Mouse (Mus musculus): ENCODE results near the gene Platr17.
A peak's percentile ranks its signal among the peaks of the same experiment; 100 is the strongest.
"Not testable (repeated sequence)": the region's sequence is repeated elsewhere in the genome, so short reads cannot be mapped to it uniquely, and the experiment has no call there.

The Platr17 gene

GRCm38 (mm10) chr17:33903911-33904651 is 854 bp upstream of the Platr17 start:
- not testable (repeated sequence) for DNase-seq

DNA sequence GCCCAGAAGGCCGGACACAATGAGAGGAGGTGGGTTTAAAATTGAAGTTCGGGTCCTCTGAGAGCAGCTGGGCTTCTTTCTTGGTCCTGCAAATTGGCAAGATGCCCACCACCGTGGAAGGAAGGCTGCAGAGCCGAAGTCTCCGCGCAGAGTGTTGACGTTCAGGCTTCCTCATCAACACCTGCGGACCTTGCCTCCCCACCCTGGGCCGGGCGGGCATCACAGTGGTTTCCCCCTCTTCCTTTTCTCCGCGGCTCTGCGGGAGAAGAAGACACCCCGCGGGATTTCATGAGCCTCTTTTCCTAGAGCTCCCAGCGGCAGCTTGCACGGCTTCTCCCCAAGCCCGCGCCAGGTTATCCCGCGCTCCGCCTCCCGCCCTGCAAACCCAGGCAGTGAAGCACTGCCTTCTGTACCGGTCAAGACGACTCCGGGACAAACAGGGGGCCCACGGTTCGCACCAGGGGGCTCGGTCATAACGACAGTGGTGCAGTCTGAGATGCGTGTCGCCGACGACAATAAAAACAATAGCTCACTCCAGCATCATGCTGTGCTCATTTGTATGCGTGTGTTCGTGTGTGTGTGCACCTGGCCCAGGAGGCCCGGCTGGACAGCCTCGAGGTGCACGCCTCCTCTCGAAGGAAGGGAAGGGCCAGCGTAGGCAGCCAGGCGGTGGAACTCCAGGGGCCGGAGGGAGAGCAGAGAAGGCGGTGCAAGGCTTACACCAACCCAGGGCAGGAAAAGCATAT is 3.6 kb downstream of the Platr17 start:
- peak in 1 of 2 experiments; percentile 53 for DNase-seq

- peak; percentile 98 to 99 for DNase-seq
Observed at GRCm38 (mm10) chr17:33909077-33909868, 4.3 kb downstream of the Platr17 start, which contains the start of gene Daxx. Gene Daxx, plus strand, starts transcription at chr17:33909414.

GRCm38 (mm10) chr17:33909869-33910250 is 4.9 kb downstream of the Platr17 start:
- no peak for DNase-seq

DNA sequence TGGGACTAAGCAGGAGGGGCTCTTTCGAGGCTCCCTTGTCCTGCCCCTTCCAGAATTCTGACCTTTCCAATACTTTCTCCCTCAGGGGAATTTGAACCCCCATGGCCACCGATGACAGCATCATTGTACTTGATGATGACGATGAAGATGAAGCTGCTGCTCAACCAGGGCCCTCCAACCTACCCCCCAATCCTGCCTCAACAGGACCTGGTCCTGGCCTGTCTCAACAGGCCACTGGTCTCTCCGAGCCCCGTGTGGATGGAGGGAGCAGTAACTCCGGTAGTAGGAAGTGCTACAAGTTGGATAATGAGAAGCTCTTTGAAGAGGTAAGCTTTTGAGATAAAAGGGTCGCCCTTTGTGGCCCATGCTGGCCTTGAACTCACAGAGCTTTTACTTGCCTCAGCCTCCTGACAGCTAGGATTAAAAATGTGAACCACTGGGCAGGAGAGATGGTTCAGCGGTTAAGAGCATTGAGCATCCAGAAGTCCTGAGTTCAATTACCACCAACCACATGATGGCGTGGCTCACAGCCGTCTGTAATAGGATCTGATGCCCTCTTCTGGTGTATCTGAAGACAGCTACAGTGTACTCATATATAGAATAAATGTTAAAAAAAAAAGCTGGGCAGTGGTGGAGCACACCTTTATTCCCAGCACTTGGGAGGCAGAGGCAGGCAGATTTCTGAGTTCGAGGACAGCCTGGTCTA is 5.6 kb downstream of the Platr17 start:
- DNase-seq, result no peak

DNA sequence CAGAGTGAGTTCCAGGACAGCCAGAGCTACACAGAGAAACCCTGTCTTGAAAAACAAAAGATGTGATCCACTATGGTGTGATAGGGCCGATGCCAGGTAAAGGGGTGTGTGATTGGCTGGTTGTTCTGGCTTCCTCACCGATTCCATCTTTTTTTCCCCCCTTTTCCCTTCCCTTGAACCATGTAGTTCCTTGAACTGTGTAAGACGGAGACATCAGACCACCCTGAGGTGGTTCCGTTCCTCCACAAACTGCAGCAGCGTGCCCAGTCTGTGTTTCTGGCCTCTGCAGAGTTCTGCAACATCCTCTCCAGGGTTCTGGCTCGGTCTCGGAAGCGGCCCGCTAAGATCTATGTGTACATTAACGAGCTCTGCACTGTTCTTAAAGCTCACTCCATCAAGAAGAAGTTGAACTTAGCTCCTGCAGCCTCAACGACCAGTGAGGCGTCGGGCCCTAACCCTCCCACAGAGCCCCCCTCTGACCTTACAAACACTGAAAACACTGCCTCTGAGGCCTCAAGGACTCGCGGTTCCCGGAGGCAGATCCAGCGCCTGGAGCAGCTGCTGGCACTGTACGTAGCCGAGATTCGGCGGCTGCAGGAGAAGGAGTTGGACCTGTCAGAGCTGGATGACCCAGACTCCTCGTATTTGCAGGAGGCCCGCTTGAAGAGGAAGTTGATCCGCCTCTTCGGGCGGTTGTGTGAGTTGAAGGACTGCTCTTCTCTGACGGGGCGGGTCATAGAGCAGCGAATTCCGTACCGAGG is 6.3 kb downstream of the Platr17 start:
- DNase-seq, result no peak

GRCm38 (mm10) chr17:33911813-33912414 is 7.0 kb downstream of the Platr17 start:
- DNase-seq, result no peak

- no peak for DNase-seq
Observed at GRCm38 (mm10) chr17:33913264-33913663, 8.3 kb downstream of the Platr17 start.

GRCm38 (mm10) chr17:33913905-33914304 is 9.0 kb downstream of the Platr17 start:
- DNase-seq, result no peak

GRCm38 (mm10) chr17:33914969-33915391 is 10.0 kb downstream of the Platr17 start:
- DNase-seq, result no peak

GRCm38 (mm10) chr17:33915671-33916250 is 10.8 kb downstream of the Platr17 start, which contains the start of the genes Tapbp and Zbtb22:
Gene Tapbp, plus strand, starts transcription at chr17:33915899.
Gene Zbtb22, plus strand, starts transcription at chr17:33915904.
- peak; percentile 85 to 91 for DNase-seq

- no peak for DNase-seq
Observed at GRCm38 (mm10) chr17:33916294-33916693, 11.4 kb downstream of the Platr17 start.

GRCm38 (mm10) chr17:33916847-33917655 is 12.1 kb downstream of the Platr17 start:
- DNase-seq, result no peak

DNA sequence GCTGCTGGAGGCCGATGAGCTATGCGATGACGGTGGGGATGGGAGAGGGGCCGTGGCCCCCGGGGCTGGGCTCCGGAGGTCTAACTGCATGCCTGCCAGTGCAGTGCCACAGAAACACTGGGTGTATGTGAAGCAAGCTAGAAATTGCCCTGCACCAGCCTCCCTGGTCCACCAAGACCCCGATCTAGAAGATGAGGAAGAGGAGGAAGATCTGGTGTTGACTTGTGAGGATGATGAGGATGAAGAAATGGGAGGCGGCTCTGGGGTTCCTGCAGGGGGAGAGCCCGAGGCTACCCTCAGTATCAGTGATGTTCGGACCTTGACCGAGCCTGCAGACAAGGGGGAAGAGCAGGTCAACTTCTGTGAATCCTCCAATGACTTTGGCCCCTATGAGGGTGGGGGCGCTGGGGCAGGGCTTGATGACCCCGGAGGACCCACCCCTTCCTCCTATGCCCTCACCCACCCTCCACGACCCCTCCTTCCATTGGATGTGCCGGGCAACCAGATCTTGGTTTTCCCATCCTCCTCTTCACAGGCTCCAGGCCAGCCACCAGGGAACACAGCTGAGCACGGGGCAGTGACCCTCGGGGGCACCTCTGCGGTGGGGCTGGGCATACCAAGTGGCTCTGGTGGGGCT is 12.8 kb downstream of the Platr17 start:
- DNase-seq, result no peak

- no peak for DNase-seq
Observed at GRCm38 (mm10) chr17:33918293-33919203, 13.6 kb downstream of the Platr17 start.

DNA sequence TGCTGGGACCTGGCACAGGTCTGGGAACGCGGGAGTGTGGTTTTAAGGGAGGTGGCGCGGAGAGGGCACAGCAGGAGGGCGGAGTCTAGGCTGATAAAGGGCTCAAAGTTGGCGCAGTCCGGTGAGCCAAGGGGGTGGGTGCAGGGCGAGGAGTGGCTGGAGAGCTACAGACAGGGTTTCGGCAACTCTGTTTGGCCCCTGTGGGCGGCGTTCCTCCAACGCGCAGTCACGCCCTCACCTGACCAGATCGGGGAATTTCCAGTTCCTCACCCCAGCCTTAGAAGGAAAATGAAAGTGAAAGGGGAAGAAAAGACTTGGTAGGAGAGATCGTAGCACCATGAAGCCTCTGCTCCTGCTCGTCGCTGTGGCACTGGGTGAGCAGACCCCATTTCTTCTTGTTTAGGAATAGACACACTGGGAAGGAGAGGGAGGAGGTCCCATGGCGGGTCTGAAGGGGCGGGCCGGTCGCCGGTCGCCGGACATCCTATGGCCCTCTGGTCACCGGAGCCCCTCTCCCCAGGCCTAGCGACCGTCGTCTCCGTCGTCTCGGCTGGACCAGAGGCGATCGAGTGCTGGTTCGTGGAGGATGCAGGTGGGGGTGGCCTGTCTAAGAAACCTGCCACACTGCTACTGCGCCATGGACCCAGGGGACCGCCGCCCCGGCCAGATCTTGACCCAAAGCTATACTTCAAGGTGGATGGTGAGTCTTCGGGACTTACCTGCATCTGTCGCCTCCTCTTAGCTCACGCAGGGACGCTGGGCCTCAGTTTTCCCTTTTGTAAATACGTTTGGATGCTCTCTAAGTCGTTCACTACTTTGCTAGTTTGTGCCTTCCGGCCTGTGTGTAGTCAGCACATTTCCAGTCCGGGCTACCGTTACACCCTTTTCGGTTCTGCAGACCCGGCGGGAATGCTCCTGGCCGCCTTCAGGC is 14.7 kb downstream of the Platr17 start:
- DNase-seq, result peak; percentile 82 to 87

All from spleen, adult 18-20 months (tissue).